Mouse (Mus musculus) erythroblast, embryonic 14.5 days (primary cell): ENCODE data around the gene Mgme1.

Experiments used
- GATA1 ChIP-seq: IDR thresholded peaks from 2 replicates; pipeline ENCODE4 v1.6.1; 2012; ENCODE audit warnings: low read length, inconsistent platforms, mixed read lengths
- TAL1 ChIP-seq: IDR thresholded peaks from 3 replicates; pipeline ENCODE4 v1.6.1; 2012; ENCODE audit warnings: low read length, inconsistent platforms, mixed read lengths

DNA sequence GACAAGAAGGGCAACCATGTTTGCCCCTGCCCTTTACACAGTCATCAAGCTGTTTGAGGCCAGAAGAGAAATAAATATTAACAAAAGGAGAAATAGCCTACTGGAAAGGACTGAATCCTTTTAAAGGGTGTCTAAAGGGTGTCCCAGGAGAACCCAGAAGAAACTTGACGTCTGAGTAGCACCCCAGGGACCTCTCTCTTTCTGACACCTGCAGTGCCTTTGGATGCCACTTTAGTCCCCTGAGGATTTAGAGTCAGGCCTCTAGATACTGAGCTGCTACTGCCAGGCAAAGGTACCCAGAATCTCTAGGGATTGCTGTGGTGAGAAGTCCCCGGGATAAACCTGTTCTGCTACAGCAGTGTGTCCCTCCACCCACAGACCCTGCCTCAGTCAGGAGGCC, 31.1 kb upstream of the Mgme1 start:
- TF ChIP-seq GATA1 (no peak), TAL1 (no peak)
